Mouse (Mus musculus): ENCODE data around the gene Tulp2.
A peak's percentile ranks its signal among the peaks of the same experiment; 100 is the strongest.
"Not testable (repeated sequence)": the region's sequence is repeated elsewhere in the genome, so short reads cannot be mapped to it uniquely, and the experiment has no call there.

The Tulp2 gene

GRCm38 (mm10) chr7:45520605-45521004 lies 38.9 kb downstream of the Tulp2 start:
- DNase-seq (ENCODE audit: low read depth in 2 of 2, low spot score in 2 of 2), result no peak

- peak; percentile 87 to 92 for DNase-seq (ENCODE audit: low read depth in 2 of 2, low spot score in 2 of 2)
Measured at GRCm38 (mm10) chr7:45521728-45522184, 40.1 kb downstream of the Tulp2 start.

GRCm38 (mm10) chr7:45522194-45522752 lies 40.6 kb downstream of the Tulp2 start:
- no peak for DNase-seq (ENCODE audit: low read depth in 2 of 2, low spot score in 2 of 2)

- DNase-seq (ENCODE audit: low read depth in 2 of 2, low spot score in 2 of 2), result no peak
Measured at GRCm38 (mm10) chr7:45522957-45523676, 41.4 kb downstream of the Tulp2 start.

GRCm38 (mm10) chr7:45523678-45524170 lies 42.0 kb downstream of the Tulp2 start:
- DNase-seq (ENCODE audit: low read depth in 2 of 2, low spot score in 2 of 2), result no peak

- DNase-seq (ENCODE audit: low read depth in 2 of 2, low spot score in 2 of 2), result no peak
Measured at GRCm38 (mm10) chr7:45524841-45525621, 43.4 kb downstream of the Tulp2 start.

GRCm38 (mm10) chr7:45525809-45526473 lies 44.3 kb downstream of the Tulp2 start, which contains the start of the genes Ppp1r15a and Plekha4:
TSS of gene Ppp1r15a (minus strand) at chr7:45526268.
TSS of gene Plekha4 (plus strand) at chr7:45526330.
- peak; percentile 99 for DNase-seq (ENCODE audit: low read depth in 2 of 2, low spot score in 2 of 2)

- peak in 1 of 2 experiments; percentile 31 for DNase-seq (ENCODE audit: low read depth in 2 of 2, low spot score in 2 of 2)
Measured at GRCm38 (mm10) chr7:45526474-45527120, 44.9 kb downstream of the Tulp2 start.

- DNase-seq (ENCODE audit: low read depth in 2 of 2, low spot score in 2 of 2), result not testable (repeated sequence)
Measured at GRCm38 (mm10) chr7:45527169-45527568, 45.5 kb downstream of the Tulp2 start.

- no peak for DNase-seq (ENCODE audit: low read depth in 2 of 2, low spot score in 2 of 2)
Measured at GRCm38 (mm10) chr7:45529461-45529860, 47.8 kb downstream of the Tulp2 start.

GRCm38 (mm10) chr7:45530643-45531042 lies 49.0 kb downstream of the Tulp2 start:
- DNase-seq (ENCODE audit: low read depth in 2 of 2, low spot score in 2 of 2), result no peak

- DNase-seq (ENCODE audit: low read depth in 2 of 2, low spot score in 2 of 2), result no peak
Measured at GRCm38 (mm10) chr7:45535676-45536075, 54.0 kb downstream of the Tulp2 start.

- DNase-seq (ENCODE audit: low read depth in 2 of 2, low spot score in 2 of 2), result no peak
Measured at GRCm38 (mm10) chr7:45537602-45538001, 55.9 kb downstream of the Tulp2 start.

GRCm38 (mm10) chr7:45538163-45539041 lies 56.7 kb downstream of the Tulp2 start:
- DNase-seq (ENCODE audit: low read depth in 2 of 2, low spot score in 2 of 2), result no peak

- DNase-seq (ENCODE audit: low read depth in 2 of 2, low spot score in 2 of 2), result no peak
Measured at GRCm38 (mm10) chr7:45539095-45539494, 57.4 kb downstream of the Tulp2 start.

- no peak for DNase-seq (ENCODE audit: low read depth in 2 of 2, low spot score in 2 of 2)
Measured at GRCm38 (mm10) chr7:45540213-45540612, 58.5 kb downstream of the Tulp2 start.

GRCm38 (mm10) chr7:45544525-45544924 lies 62.8 kb downstream of the Tulp2 start:
- DNase-seq (ENCODE audit: low read depth in 2 of 2, low spot score in 2 of 2), result no peak

GRCm38 (mm10) chr7:45549641-45550436 lies 68.2 kb downstream of the Tulp2 start:
- no peak for DNase-seq (ENCODE audit: low read depth in 2 of 2, low spot score in 2 of 2)

All from CD8-positive naive resting alpha-beta T cell, adult 2 months (primary cell).